Mouse (Mus musculus) MEL (cell line): Measurements from ENCODE around the gene Dand5. TPM values are rescaled to one million over a fixed set of nuclear protein-coding genes. Genes with fewer than 3 reads are reported as not detected.

Source experiments
- DNase-seq: peaks from one replicate; pipeline ENCODE4 v3.0.0; 2011; ENCODE audit warnings: low read depth, low spot score
- H3K27ac ChIP-seq: 2 replicates; pipeline ENCODE4 v1.5.1; 2012; ENCODE audit warnings: low read depth, mild to moderate bottlenecking, control low read depth, low read length, moderate library complexity; ENCODE audit not compliant: control insufficient read depth
- H3K27me3 ChIP-seq, 2 experiments: fragments of 150-350 bp in 1 of 2; sonication (generic) in 1 of 2; 2 replicates each; pipeline ENCODE4 v1.6.1; 2012; ENCODE audit warnings: low read length in 2 of 2, mild to moderate bottlenecking in 2 of 2, improper control_type of control experiment in 1 of 2, moderate library complexity in 1 of 2; ENCODE audit not compliant: insufficient read depth in 2 of 2, control insufficient read depth in 1 of 2
- H3K36me3 ChIP-seq, 2 experiments: 2 replicates each; pipeline ENCODE4 v1.6.1; 2012 to 2014; ENCODE audit warnings: low read length in 2 of 2, improper control_type of control experiment in 1 of 2, inconsistent platforms in 1 of 2, mild to moderate bottlenecking in 1 of 2; ENCODE audit not compliant: insufficient read depth in 2 of 2, control insufficient read depth in 1 of 2
- H3K4me1 ChIP-seq, 2 experiments: fragments of 150-350 bp in 1 of 2; sonication (generic) in 1 of 2; 2 replicates each; pipeline ENCODE4 v1.6.1; 2012; ENCODE audit warnings: low read length in 2 of 2, improper control_type of control experiment in 1 of 2, mild to moderate bottlenecking in 1 of 2; ENCODE audit not compliant: insufficient read depth in 2 of 2, control insufficient read depth in 1 of 2
- H3K4me3 ChIP-seq, 2 experiments: fragments of 150-350 bp in 1 of 2; sonication (generic) in 1 of 2; 2 replicates each; pipeline ENCODE4 v1.5.1; 2012; ENCODE audit warnings: low read depth in 2 of 2, low read length in 2 of 2, mild to moderate bottlenecking in 2 of 2, moderate library complexity in 2 of 2, control low read depth in 1 of 2, improper control_type of control experiment in 1 of 2; ENCODE audit not compliant: control insufficient read depth in 1 of 2, insufficient read depth in 1 of 2
- H3K79me2 ChIP-seq: 2 replicates; pipeline ENCODE4 v1.6.1; 2012; ENCODE audit warnings: mild to moderate bottlenecking, low read length, moderate library complexity; ENCODE audit not compliant: control insufficient read depth, poor library complexity, insufficient read depth
- H3K9ac ChIP-seq: 2 replicates; pipeline ENCODE4 v1.6.1; 2012; ENCODE audit warnings: low read depth, mild to moderate bottlenecking, control low read depth, low read length, moderate library complexity; ENCODE audit not compliant: control insufficient read depth, poor library complexity, severe bottlenecking
- H3K9me3 ChIP-seq: fragments of 150-350 bp; sonication (generic); replicated peaks from 2 replicates; pipeline ENCODE4 v1.6.1; 2012; ENCODE audit warnings: mild to moderate bottlenecking, low read length, improper control_type of control experiment, moderate library complexity; ENCODE audit not compliant: insufficient read depth
- CHD1 ChIP-seq: IDR thresholded peaks from 2 replicates; pipeline ENCODE4 v1.6.1; 2012; ENCODE audit warnings: low read depth, mild to moderate bottlenecking, inconsistent platforms, low read length, improper control_type of control experiment
- CTCF ChIP-seq, 3 experiments: IDR thresholded peaks in 2 of 3; conservative IDR thresholded peaks in 1 of 3; 2 replicates each; pipeline ENCODE4 v1.5.1; 2011 to 2012; ENCODE audit warnings: low read length in 3 of 3, low read depth in 2 of 3, mild to moderate bottlenecking in 2 of 3, improper control_type of control experiment in 1 of 3, inconsistent platforms in 1 of 3, mixed read lengths in 1 of 3, moderate library complexity in 1 of 3; ENCODE audit not compliant: control insufficient read depth in 1 of 3, insufficient read depth in 1 of 3, poor library complexity in 1 of 3, severe bottlenecking in 1 of 3
- ETS1 ChIP-seq: IDR thresholded peaks from 2 replicates; pipeline ENCODE4 v1.6.1; 2012; ENCODE audit warnings: low read depth, mild to moderate bottlenecking, inconsistent platforms, low read length, improper control_type of control experiment, moderate library complexity
- GABPA ChIP-seq: IDR thresholded peaks from 2 replicates; pipeline ENCODE4 v1.6.1; 2012; ENCODE audit warnings: low read depth, mild to moderate bottlenecking, inconsistent platforms, low read length, improper control_type of control experiment, moderate library complexity
- JUND ChIP-seq: IDR thresholded peaks from 2 replicates; pipeline ENCODE4 v1.6.1; 2011; ENCODE audit warnings: low read depth, mild to moderate bottlenecking, improper control_type of control experiment, low read length
- MAFK ChIP-seq: IDR thresholded peaks from 2 replicates; pipeline ENCODE4 v1.6.1; 2011; ENCODE audit warnings: low read depth, mild to moderate bottlenecking, low read length, improper control_type of control experiment, borderline replicate concordance
- MEF2A ChIP-seq: IDR thresholded peaks from 2 replicates; pipeline ENCODE4 v1.6.1; 2014; ENCODE audit warnings: low read depth, mild to moderate bottlenecking, inconsistent platforms, low read length, improper control_type of control experiment; ENCODE audit not compliant: poor library complexity, insufficient replicate concordance, severe bottlenecking; ENCODE audit errors: extremely low read depth
- MYC ChIP-seq: IDR thresholded peaks from 2 replicates; pipeline ENCODE4 v1.6.1; 2011; ENCODE audit warnings: low read depth, mild to moderate bottlenecking, low read length, improper control_type of control experiment, moderate library complexity
- POLR2AphosphoS2 ChIP-seq: IDR thresholded peaks from 2 replicates; pipeline ENCODE4 v1.6.1; 2011; ENCODE audit warnings: low read length, improper control_type of control experiment
- POLR2AphosphoS5 ChIP-seq: IDR thresholded peaks from 2 replicates; pipeline ENCODE4 v1.6.1; 2012; ENCODE audit warnings: low read depth, borderline replicate concordance, mild to moderate bottlenecking, inconsistent platforms, low read length, moderate library complexity, mixed read lengths
- RCOR1 ChIP-seq: IDR thresholded peaks from 2 replicates; pipeline ENCODE4 v1.6.1; 2012; ENCODE audit warnings: low read depth, mild to moderate bottlenecking, inconsistent platforms, low read length, improper control_type of control experiment
- SIN3A ChIP-seq: IDR thresholded peaks from 2 replicates; pipeline ENCODE4 v1.6.1; 2012; ENCODE audit warnings: low read length, improper control_type of control experiment, inconsistent platforms
- UBTF ChIP-seq: IDR thresholded peaks from 2 replicates; pipeline ENCODE4 v1.6.1; 2012; ENCODE audit warnings: low read depth, mild to moderate bottlenecking, inconsistent platforms, low read length, improper control_type of control experiment, moderate library complexity, borderline replicate concordance; ENCODE audit not compliant: insufficient read depth
- USF2 ChIP-seq, 2 experiments: IDR thresholded peaks; 2 replicates each; pipeline ENCODE4 v1.6.1; 2011 to 2012; ENCODE audit warnings: improper control_type of control experiment in 2 of 2, low read length in 2 of 2, borderline replicate concordance in 1 of 2, inconsistent platforms in 1 of 2, low read depth in 1 of 2, mild to moderate bottlenecking in 1 of 2; ENCODE audit not compliant: insufficient read depth in 1 of 2
- ZC3H11A ChIP-seq: IDR thresholded peaks from 2 replicates; pipeline ENCODE4 v1.6.1; 2012; ENCODE audit warnings: low read depth, mild to moderate bottlenecking, inconsistent platforms, low read length, improper control_type of control experiment
- ZNF384 ChIP-seq: IDR thresholded peaks from 2 replicates; pipeline ENCODE4 v1.6.1; 2012; ENCODE audit warnings: low read depth, mild to moderate bottlenecking, inconsistent platforms, low read length, improper control_type of control experiment
- polyA plus RNA-seq, 2 experiments: library from polyadenylated mRNA; stranded (reverse) in 1 of 2; unstranded in 1 of 2; fragments of >175 nt in 1 of 2; fragments of >200 nt in 1 of 2; gene quantifications; 2 replicates each; pipeline versions ENCODE4 v1.2.1 to v1.2.4; 2012; ENCODE audit warnings: low replicate concordance in 2 of 2, low read depth in 1 of 2; ENCODE audit not compliant: insufficient read length in 2 of 2, insufficient read depth in 1 of 2, missing spikeins in 1 of 2
- total RNA-seq: library from RNA; depleted of rRNA; stranded (reverse); fragments of 300-350 nt; gene quantifications from 2 replicates; pipeline ENCODE4 v1.2.3, GENCODE M21; 2012

Gene Dand5
- total and polyA plus RNA-seq, 3 experiments: 1.7 to 2.2 TPM; not detected in 1

DNA sequence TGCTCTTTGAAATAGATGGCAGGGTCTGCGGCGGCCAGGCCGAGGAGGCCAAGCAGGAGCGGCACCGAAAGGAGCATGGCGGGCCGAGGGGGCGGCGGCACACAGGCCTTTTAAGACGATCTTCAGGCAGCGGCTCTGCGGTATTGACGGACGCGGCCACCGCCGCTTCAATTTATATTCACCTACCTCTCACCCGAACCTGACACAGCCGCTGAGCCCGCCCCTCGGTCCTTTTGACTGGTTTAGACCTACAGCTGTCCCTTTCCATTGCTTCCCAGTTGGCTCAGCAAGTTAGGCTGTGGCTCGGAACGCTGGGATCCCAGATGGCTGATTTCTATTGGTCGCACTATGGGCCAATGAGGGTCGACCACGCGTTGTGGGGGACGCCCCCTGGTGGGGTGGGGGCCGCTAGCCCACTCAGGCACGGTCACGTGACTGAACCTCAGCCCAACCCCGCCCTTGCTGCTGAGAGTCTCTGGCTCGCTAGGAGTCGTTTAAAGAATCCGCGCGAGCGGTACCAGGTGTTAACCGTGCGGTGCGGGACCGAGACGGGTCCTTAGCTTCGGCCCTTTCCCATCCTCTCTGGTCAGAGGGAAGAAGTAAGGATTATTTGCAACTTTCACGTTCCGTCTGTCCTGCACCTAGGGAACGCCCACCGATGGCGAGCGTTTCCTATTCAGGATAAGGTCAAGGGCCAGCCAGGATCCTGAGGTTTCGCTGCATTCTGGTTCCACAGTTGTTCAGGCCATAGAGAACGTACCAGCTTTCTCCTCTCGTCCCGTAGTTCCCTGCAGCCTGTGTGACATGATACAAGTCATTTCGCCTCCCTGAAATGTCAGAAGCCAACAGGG, 24.3 kb upstream of the Dand5 start, which contains the start of gene Calr (continued):
- TF ChIP-seq MYC (peak; percentile 72), ZC3H11A (no peak), ETS1 (peak; percentile 57), RCOR1 (no peak), MEF2A (no peak), USF2 (IDR thresholded peaks at IDR 0.05; ENCODE audit: borderline replicate concordance in 1 of 2, insufficient read depth in 1 of 2, low read depth in 1 of 2, low read length in 2 of 2) (peak; percentile 91 to 92), MAFK (no peak), JUND (no peak), GABPA (no peak)

GRCm38 (mm10) chr8:84846094-84846721, 23.6 kb upstream of the Dand5 start:
- Histone ChIP-seq H3K36me3 (peaks cover 13 to 31% of the 10 kb centered on the region in 2 experiments), H3K9me3 (no peaks in the 10 kb centered on the region), H3K79me2 (peaks cover 31% of the 10 kb centered on the region), H3K4me3 (peak overlapping the region; percentile 76 to 85), H3K27me3 (no peaks in the 10 kb centered on the region), H3K4me1 (peaks cover 7 to 18% of the 10 kb centered on the region in 2 experiments; a peak in 3 of 4 replicates), H3K27ac (peak overlapping the region; percentile 73), H3K9ac (peak overlapping the region; percentile 92)
- no peak for DNase-seq
- TF ChIP-seq POLR2AphosphoS5 (peak; percentile 37; the same call in 1 of the 2 replicates), CHD1 (peak; percentile 93), USF2 (IDR thresholded peaks at IDR 0.05; ENCODE audit: borderline replicate concordance in 1 of 2, insufficient read depth in 1 of 2, low read depth in 1 of 2, low read length in 2 of 2) (no peak)

- Histone ChIP-seq H3K9me3 (no peaks in the 10 kb centered on the region), H3K4me1 (peaks cover 7 to 18% of the 10 kb centered on the region in 2 experiments; a peak in 3 of 4 replicates), H3K4me3 (peak overlapping the region; percentile 76 to 85), H3K27ac (peak overlapping the region; percentile 73), H3K36me3 (peaks cover 13 to 31% of the 10 kb centered on the region in 2 experiments), H3K27me3 (no peaks in the 10 kb centered on the region), H3K9ac (peak overlapping the region; percentile 92), H3K79me2 (peaks cover 31% of the 10 kb centered on the region)
- no peak for TF ChIP-seq POLR2AphosphoS2
- no peak for TF ChIP-seq ZC3H11A
- TF ChIP-seq SIN3A: peak; percentile 18; the same call in 1 of the 2 replicates
- no peak for TF ChIP-seq MYC
- TF ChIP-seq ZNF384: no peak
- no peak for TF ChIP-seq UBTF
- TF ChIP-seq CHD1: peak; percentile 97
- TF ChIP-seq CTCF (IDR thresholded peaks at IDR 0.05 in 2 of 3, conservative IDR thresholded peaks at IDR 0.05 in 1 of 3; ENCODE audit: control insufficient read depth in 1 of 3, insufficient read depth in 1 of 3, low read depth in 2 of 3, low read length in 3 of 3, poor library complexity in 1 of 3, severe bottlenecking in 1 of 3): peak in 2 of 3 experiments; percentile 18 to 50; a peak in 4 of 6 replicates
- DNase-seq: peak; percentile 52
Observed at GRCm38 (mm10) chr8:84845355-84846093, 22.9 kb upstream of the Dand5 start.
